Mouse (Mus musculus) ovary, postnatal 14 days (tissue): Measurements from ENCODE around the gene Crb2.

Experiments used
- DNase-seq: peaks from one replicate; pipeline ENCODE4 v3.0.0; 2022; ENCODE audit warnings: low spot score

Gene Crb2

GRCm38 (mm10) chr2:37776016-37776415 is at the start of gene Crb2:
Gene Crb2, plus strand, starts transcription at chr2:37776249.
- no peak for DNase-seq

GRCm38 (mm10) chr2:37731241-37731801 is 44.7 kb upstream of the Crb2 start:
- no peak for DNase-seq

- DNase-seq: no peak
Measured at GRCm38 (mm10) chr2:37734979-37735806, 40.9 kb upstream of the Crb2 start.

GRCm38 (mm10) chr2:37735807-37736188 is 40.3 kb upstream of the Crb2 start:
- DNase-seq: no peak

GRCm38 (mm10) chr2:37741806-37742554 is 34.1 kb upstream of the Crb2 start:
- DNase-seq: no peak

- DNase-seq: no peak
Measured at GRCm38 (mm10) chr2:37744773-37745395, 31.2 kb upstream of the Crb2 start.

- DNase-seq: no peak
Measured at GRCm38 (mm10) chr2:37746293-37747049, 29.6 kb upstream of the Crb2 start.

GRCm38 (mm10) chr2:37747909-37748308 is 28.1 kb upstream of the Crb2 start:
- DNase-seq: no peak

- peak; percentile 56 for DNase-seq
Measured at GRCm38 (mm10) chr2:37748442-37749066, 27.5 kb upstream of the Crb2 start.

- DNase-seq: no peak
Measured at GRCm38 (mm10) chr2:37749323-37749722, 26.7 kb upstream of the Crb2 start.

- DNase-seq: no peak
Measured at GRCm38 (mm10) chr2:37751114-37751513, 24.9 kb upstream of the Crb2 start.

GRCm38 (mm10) chr2:37756220-37756930 is 19.7 kb upstream of the Crb2 start:
- no peak for DNase-seq

- no peak for DNase-seq
Measured at GRCm38 (mm10) chr2:37757016-37757415, 19.0 kb upstream of the Crb2 start.

GRCm38 (mm10) chr2:37757784-37758183 is 18.3 kb upstream of the Crb2 start:
- no peak for DNase-seq

- no peak for DNase-seq
Measured at GRCm38 (mm10) chr2:37758343-37759015, 17.6 kb upstream of the Crb2 start.

GRCm38 (mm10) chr2:37760633-37761032 is 15.4 kb upstream of the Crb2 start:
- DNase-seq: no peak

- DNase-seq: no peak
Measured at GRCm38 (mm10) chr2:37763638-37764037, 12.4 kb upstream of the Crb2 start.

GRCm38 (mm10) chr2:37764514-37764913 is 11.5 kb upstream of the Crb2 start:
- no peak for DNase-seq

GRCm38 (mm10) chr2:37765082-37765483 is 11.0 kb upstream of the Crb2 start:
- DNase-seq: no peak
